Mouse (Mus musculus): ENCODE results near the gene Trabd2b. TPM values are rescaled to one million over a fixed set of nuclear protein-coding genes. Genes with fewer than 3 reads are reported as not detected.

Trabd2b gene
- polyA plus RNA-seq, 1 experiment from 2014 or later = 1.3 TPM

DNA sequence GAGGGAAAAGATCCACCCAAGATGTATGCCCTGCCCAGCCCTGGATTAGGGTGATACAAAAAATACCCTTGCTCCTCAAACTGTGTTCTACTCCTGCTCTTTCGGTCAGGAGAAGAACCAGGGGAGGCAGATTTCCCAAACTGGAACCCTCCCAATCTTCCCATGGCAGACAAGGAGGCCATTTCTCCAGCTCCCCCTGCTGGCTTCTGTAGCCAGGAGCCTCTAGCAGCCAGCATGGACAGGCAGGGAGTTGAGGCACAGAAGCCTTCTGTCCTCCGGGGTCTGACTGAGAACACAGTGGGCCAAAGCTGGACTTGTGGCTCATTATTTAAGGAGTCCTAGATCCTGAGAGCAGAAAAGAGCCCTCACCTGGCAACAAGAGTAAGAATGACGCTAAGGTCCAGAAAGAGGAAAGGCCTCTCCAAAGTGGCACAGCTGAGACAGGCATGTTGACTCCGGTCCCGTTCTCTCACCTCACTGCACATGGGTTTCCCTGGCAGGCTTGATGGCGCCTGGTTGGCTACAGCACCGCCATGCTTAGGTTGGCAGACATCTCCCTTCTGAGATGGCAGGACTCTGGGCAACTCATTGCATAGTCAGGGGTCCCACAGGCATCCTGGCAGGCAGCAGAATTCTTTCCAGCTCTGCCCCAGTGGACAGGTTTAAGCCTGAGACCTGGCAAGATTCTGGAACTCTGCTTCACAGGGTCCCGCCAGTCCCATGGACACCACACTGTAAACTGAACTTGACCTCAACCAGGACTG lies 204.8 kb downstream of the Trabd2b start:
- Histone ChIP-seq H3K27me3 (replicated peaks; ENCODE audit: control insufficient read depth, insufficient read depth, low read length) (no peaks in the 10 kb centered on the region), H3K27ac (ENCODE audit: low read depth, low read length) (no peak overlapping the region), H3K4me1 (replicated peaks; ENCODE audit: control insufficient read depth, insufficient read depth, low read length) (no peaks in the 10 kb centered on the region), H3K4me3 (ENCODE audit: low read depth, low read length) (no peak overlapping the region), H3K9ac (ENCODE audit: low read depth, low read length) (no peak overlapping the region), H3K4me2 (no peak overlapping the region), H3K9me3 (ENCODE audit: control insufficient read depth, low read length) (no peaks in the 10 kb centered on the region), H3K36me3 (ENCODE audit: control insufficient read depth, insufficient read depth, low read length) (no peaks in the 10 kb centered on the region)
- WGBS = 66% methylated on average over 8 of the region's 8 CpGs
- ATAC-seq (replicated peaks; ENCODE audit: low FRiP score) (no peak), DNase-seq (ENCODE audit: low spot score) (no peak)

DNA sequence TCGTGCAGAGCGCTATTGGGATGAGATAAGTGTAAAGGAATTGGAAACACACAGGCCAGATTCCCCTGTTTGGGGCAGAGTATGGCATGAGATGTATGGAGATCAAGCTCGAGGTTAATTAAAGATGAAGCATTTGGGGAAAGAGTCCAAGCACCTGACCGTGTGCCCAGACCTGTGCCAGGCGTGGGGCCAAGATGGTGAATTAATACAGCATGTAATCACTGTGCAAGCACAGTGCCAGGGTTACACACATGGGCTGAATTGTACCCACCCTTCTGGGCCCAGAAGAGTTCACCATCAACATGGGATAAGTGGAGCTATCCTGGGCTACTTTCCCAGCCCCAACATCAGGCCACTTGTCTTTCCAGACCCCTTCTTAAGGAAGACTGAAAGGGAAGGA lies 205.5 kb downstream of the Trabd2b start:
- Histone ChIP-seq H3K9ac (ENCODE audit: low read depth, low read length) (no peak overlapping the region), H3K27ac (ENCODE audit: low read depth, low read length) (no peak overlapping the region), H3K27me3 (replicated peaks; ENCODE audit: control insufficient read depth, insufficient read depth, low read length) (no peaks in the 10 kb centered on the region), H3K9me3 (ENCODE audit: control insufficient read depth, low read length) (no peaks in the 10 kb centered on the region), H3K4me3 (ENCODE audit: low read depth, low read length) (no peak overlapping the region), H3K4me2 (no peak overlapping the region), H3K4me1 (replicated peaks; ENCODE audit: control insufficient read depth, insufficient read depth, low read length) (no peaks in the 10 kb centered on the region), H3K36me3 (ENCODE audit: control insufficient read depth, insufficient read depth, low read length) (no peaks in the 10 kb centered on the region)
- ATAC-seq (replicated peaks; ENCODE audit: low FRiP score) (no peak), DNase-seq (ENCODE audit: low spot score) (no peak)
- 80% methylated on average over 5 of the region's 5 CpGs for WGBS

DNA sequence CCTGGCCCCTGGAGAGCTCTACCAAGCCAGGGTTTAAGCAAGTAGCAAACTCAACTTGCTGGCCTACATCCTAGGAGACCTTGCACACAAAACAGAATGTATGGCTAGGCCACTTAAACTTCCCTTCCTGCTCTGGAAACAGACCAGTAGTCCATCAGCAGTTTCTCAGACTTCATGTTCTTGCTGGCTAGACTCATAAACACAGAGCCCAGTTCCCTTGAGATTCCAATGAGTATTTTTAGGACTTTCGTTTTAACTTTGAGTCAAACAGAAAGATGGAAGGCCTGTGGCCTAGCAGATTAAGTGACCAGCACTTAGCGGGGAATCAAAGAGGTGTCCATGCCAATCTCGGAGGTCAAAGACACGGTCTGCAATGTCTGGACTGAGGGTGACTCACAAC lies 206.3 kb downstream of the Trabd2b start:
- no peak for DNase-seq (ENCODE audit: low spot score)
- Histone ChIP-seq H3K36me3 (ENCODE audit: control insufficient read depth, insufficient read depth, low read length) (no peaks in the 10 kb centered on the region), H3K4me2 (no peak overlapping the region), H3K9me3 (ENCODE audit: control insufficient read depth, low read length) (no peaks in the 10 kb centered on the region), H3K27me3 (replicated peaks; ENCODE audit: control insufficient read depth, insufficient read depth, low read length) (no peaks in the 10 kb centered on the region), H3K4me3 (ENCODE audit: low read depth, low read length) (no peak overlapping the region), H3K27ac (ENCODE audit: low read depth, low read length) (no peak overlapping the region), H3K4me1 (replicated peaks; ENCODE audit: control insufficient read depth, insufficient read depth, low read length) (no peaks in the 10 kb centered on the region), H3K9ac (ENCODE audit: low read depth, low read length) (no peak overlapping the region)
- no peak for ATAC-seq (replicated peaks; ENCODE audit: low FRiP score)
- 80% methylated on average over 4 of the region's 4 CpGs for whole genome bisulfite sequencing

DNA sequence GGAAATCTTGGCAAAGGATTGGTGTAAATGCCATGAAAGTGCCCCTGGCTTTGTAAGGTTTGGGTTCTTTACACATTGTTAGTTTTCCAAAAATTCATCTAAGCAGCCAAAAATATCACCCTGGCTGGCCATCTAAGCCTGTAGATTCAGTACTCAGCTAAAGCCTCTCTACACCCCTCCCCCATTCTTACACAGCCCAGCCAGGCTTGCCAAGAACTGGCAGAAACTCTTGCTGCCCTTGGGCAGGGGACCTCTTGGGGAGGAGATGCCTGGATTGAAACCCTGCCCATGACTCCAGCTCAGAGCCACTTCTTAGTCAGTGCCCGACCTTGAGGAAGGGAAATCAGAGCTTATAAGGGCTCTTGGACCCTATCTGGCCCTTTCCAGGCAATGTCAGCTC lies 207.6 kb downstream of the Trabd2b start:
- Histone ChIP-seq H3K4me1 (replicated peaks; ENCODE audit: control insufficient read depth, insufficient read depth, low read length) (no peaks in the 10 kb centered on the region), H3K4me2 (no peak overlapping the region), H3K9ac (ENCODE audit: low read depth, low read length) (no peak overlapping the region), H3K36me3 (ENCODE audit: control insufficient read depth, insufficient read depth, low read length) (no peaks in the 10 kb centered on the region), H3K27me3 (replicated peaks; ENCODE audit: control insufficient read depth, insufficient read depth, low read length) (no peaks in the 10 kb centered on the region), H3K9me3 (ENCODE audit: control insufficient read depth, low read length) (no peaks in the 10 kb centered on the region), H3K4me3 (ENCODE audit: low read depth, low read length) (no peak overlapping the region), H3K27ac (ENCODE audit: low read depth, low read length) (no peak overlapping the region)
- WGBS = 57% methylated on average over 1 of the region's 1 CpGs
- DNase-seq (ENCODE audit: low spot score) (no peak), ATAC-seq (replicated peaks; ENCODE audit: low FRiP score) (no peak)

DNA sequence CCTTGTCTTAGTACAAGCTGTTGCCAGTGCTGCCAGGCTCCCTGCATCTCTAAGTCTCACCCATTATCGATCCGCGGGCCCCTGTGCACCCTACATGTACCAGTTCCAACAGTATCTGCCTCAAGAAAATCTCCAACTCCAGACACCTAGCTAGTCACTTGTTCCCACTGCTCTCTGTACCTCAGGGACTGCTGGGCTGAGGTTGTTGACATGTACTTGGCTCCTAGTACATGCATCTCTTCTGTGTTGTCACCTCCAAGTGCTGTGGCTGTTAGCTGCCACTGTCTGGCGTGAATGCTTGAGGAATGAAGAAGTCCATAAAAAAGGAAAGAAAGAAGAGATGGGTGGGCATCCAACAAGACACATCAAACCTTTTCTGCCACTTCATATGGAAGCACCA lies 209.2 kb downstream of the Trabd2b start:
- 85% methylated on average over 4 of the region's 4 CpGs for WGBS
- DNase-seq (ENCODE audit: low spot score) = no peak
- no peaks in the 10 kb centered on the region for H3K27me3 ChIP-seq (replicated peaks; ENCODE audit: control insufficient read depth, insufficient read depth, low read length)
- no peak overlapping the region for H3K27ac ChIP-seq (ENCODE audit: low read depth, low read length)
- no peak overlapping the region for H3K9ac ChIP-seq (ENCODE audit: low read depth, low read length)
- H3K9me3 ChIP-seq (ENCODE audit: control insufficient read depth, low read length) = no peaks in the 10 kb centered on the region
- ATAC-seq (replicated peaks; ENCODE audit: low FRiP score) = no peak
- no peaks in the 10 kb centered on the region for H3K36me3 ChIP-seq (ENCODE audit: control insufficient read depth, insufficient read depth, low read length)
- no peaks in the 10 kb centered on the region for H3K4me1 ChIP-seq (replicated peaks; ENCODE audit: control insufficient read depth, insufficient read depth, low read length)
- H3K4me2 ChIP-seq = no peak overlapping the region
- no peak overlapping the region for H3K4me3 ChIP-seq (ENCODE audit: low read depth, low read length)

DNA sequence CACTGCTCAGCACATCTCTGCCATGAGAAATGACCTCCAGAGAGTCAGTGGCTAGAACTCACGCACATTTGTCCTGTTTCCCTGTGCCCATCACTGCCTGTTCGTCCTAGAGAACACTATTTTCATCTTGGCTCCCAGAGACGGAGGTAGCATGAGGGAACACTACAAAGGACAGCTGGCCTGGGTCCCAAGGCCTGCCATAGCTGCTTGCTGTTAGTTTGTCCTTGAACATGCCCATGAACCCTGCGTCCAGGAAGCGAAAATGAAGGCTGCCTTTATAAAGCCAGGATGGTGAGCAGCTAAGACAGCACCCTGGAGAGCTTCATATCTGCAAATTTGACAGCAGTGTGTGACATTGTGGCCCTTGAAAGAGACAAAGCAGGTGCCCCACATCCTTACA lies 216.4 kb downstream of the Trabd2b start:
- Histone ChIP-seq H3K27ac (ENCODE audit: low read depth, low read length) (no peak overlapping the region), H3K27me3 (replicated peaks; ENCODE audit: control insufficient read depth, insufficient read depth, low read length) (no peaks in the 10 kb centered on the region), H3K4me2 (no peak overlapping the region), H3K9ac (ENCODE audit: low read depth, low read length) (no peak overlapping the region), H3K4me1 (replicated peaks; ENCODE audit: control insufficient read depth, insufficient read depth, low read length) (no peaks in the 10 kb centered on the region), H3K36me3 (ENCODE audit: control insufficient read depth, insufficient read depth, low read length) (no peaks in the 10 kb centered on the region), H3K4me3 (ENCODE audit: low read depth, low read length) (no peak overlapping the region), H3K9me3 (ENCODE audit: control insufficient read depth, low read length) (no peaks in the 10 kb centered on the region)
- WGBS = 69% methylated on average over 5 of the region's 5 CpGs
- DNase-seq (ENCODE audit: low spot score) (no peak), ATAC-seq (replicated peaks; ENCODE audit: low FRiP score) (no peak)

DNA sequence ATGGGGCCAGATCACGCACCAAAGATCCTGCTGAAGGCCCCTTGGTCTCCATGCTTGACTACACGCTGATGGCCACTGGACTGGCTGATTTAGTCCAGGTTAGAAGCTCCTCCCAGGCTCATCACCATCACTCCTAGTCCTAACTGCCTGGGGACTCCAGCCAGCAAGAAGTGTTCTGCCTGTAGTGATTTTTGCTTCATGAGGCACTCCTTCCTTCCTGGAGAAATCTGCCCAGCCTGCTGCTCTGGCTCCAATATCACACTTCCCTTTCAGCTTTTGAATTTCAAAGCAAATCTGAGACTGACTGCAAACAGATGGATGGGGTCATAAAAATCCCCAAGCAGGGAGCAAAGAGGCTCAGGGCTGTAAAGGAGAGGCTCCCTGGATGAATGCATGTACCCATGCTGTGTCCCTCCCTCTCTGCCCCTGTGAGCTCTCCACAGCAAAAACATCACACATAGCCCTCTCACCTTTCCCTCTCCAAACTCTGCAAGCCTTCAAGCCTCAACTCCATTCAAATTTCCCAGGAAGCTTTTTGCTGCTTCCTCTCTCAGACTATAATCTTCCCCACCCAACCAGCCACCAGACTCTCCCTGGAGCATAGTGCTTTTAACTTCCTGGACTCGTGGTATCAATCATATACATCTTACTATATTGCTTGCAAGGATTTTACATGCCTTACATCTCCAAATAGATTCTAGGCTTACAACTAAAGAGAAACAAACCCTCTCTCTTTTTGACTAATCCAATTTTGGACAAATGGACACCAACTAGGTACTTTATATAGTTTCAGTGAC lies 217.8 kb downstream of the Trabd2b start:
- 39% methylated on average over 3 of the region's 3 CpGs for whole genome bisulfite sequencing
- no peak overlapping the region; the same call in 1 of the 2 replicates for H3K27ac ChIP-seq (ENCODE audit: low read depth, low read length)
- H3K27me3 ChIP-seq (replicated peaks; ENCODE audit: control insufficient read depth, insufficient read depth, low read length) = no peaks in the 10 kb centered on the region
- no peak overlapping the region for H3K4me3 ChIP-seq (ENCODE audit: low read depth, low read length)
- no peaks in the 10 kb centered on the region for H3K4me1 ChIP-seq (replicated peaks; ENCODE audit: control insufficient read depth, insufficient read depth, low read length)
- H3K4me2 ChIP-seq = no peak overlapping the region
- ATAC-seq (replicated peaks; ENCODE audit: low FRiP score) (no peak), DNase-seq (ENCODE audit: low spot score) (no peak)
- H3K36me3 ChIP-seq (ENCODE audit: control insufficient read depth, insufficient read depth, low read length) = no peaks in the 10 kb centered on the region
- H3K9me3 ChIP-seq (ENCODE audit: control insufficient read depth, low read length) = no peaks in the 10 kb centered on the region
- H3K9ac ChIP-seq (ENCODE audit: low read depth, low read length) = no peak overlapping the region

DNA sequence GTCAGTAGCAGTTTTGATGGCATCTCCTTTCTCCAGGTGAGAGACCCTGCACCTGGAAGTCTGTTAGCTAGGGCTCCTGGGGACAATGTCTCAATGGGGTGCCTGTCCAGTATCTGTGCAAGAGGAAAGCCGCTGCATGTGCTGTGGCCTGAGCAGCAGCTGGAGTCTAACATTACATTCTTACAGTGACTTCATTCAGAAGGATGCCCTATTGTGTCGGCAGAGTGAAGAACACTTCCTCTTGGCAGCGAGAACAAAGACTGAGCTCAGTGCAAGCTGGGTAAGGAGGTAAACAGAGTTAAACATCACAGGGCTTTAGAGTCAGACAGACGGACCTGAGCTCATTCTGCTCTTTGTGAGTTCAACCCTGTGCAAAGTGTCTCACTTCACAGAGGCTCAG lies 218.8 kb downstream of the Trabd2b start:
- 38% methylated on average over 4 of the region's 4 CpGs for WGBS
- Histone ChIP-seq H3K4me3 (ENCODE audit: low read depth, low read length) (no peak overlapping the region), H3K4me2 (no peak overlapping the region), H3K27ac (ENCODE audit: low read depth, low read length) (no peak overlapping the region), H3K9ac (ENCODE audit: low read depth, low read length) (no peak overlapping the region), H3K9me3 (ENCODE audit: control insufficient read depth, low read length) (no peaks in the 10 kb centered on the region), H3K36me3 (ENCODE audit: control insufficient read depth, insufficient read depth, low read length) (no peaks in the 10 kb centered on the region), H3K27me3 (replicated peaks; ENCODE audit: control insufficient read depth, insufficient read depth, low read length) (no peaks in the 10 kb centered on the region), H3K4me1 (replicated peaks; ENCODE audit: control insufficient read depth, insufficient read depth, low read length) (no peaks in the 10 kb centered on the region)
- DNase-seq (ENCODE audit: low spot score) = no peak
- ATAC-seq (replicated peaks; ENCODE audit: low FRiP score) = no peak

DNA sequence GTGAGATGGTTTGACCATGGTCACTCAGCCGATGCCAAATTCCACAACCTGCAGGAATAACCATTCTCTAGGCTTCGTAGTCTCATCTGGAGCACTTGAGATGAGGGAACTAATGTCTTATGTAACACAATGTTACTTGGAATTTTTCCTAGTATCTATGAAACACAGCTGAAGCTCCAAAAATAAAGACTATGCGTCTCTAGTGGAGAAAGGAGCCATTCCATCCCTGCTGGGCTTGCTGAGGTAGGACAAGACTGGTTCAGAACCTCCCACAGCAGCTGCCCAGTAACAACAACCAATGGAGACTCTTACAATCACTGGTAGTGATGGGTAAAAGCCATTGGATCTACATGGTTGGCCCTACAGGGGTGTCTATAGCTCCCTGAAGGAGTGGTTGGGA lies 219.4 kb downstream of the Trabd2b start:
- no peaks in the 10 kb centered on the region for H3K9me3 ChIP-seq (ENCODE audit: control insufficient read depth, low read length)
- 80% methylated on average over 3 of the region's 3 CpGs for WGBS
- no peak overlapping the region for H3K27ac ChIP-seq (ENCODE audit: low read depth, low read length)
- ATAC-seq (replicated peaks; ENCODE audit: low FRiP score) (no peak), DNase-seq (ENCODE audit: low spot score) (no peak)
- no peaks in the 10 kb centered on the region for H3K4me1 ChIP-seq (replicated peaks; ENCODE audit: control insufficient read depth, insufficient read depth, low read length)
- H3K27me3 ChIP-seq (replicated peaks; ENCODE audit: control insufficient read depth, insufficient read depth, low read length) = no peaks in the 10 kb centered on the region
- H3K4me2 ChIP-seq = no peak overlapping the region
- no peak overlapping the region for H3K4me3 ChIP-seq (ENCODE audit: low read depth, low read length)
- H3K36me3 ChIP-seq (ENCODE audit: control insufficient read depth, insufficient read depth, low read length) = no peaks in the 10 kb centered on the region
- H3K9ac ChIP-seq (ENCODE audit: low read depth, low read length) = no peak overlapping the region
